Mouse (Mus musculus): ENCODE results near the gene Cpe.

GRCm38 (mm10) chr8:64598206-64598605 lies 94.6 kb downstream of the Cpe start:
- TF ChIP-seq CTCF (IDR thresholded peaks at IDR 0.05; ENCODE audit: borderline replicate concordance, insufficient read depth, low read length) (no peak), POLR2A (IDR thresholded peaks at IDR 0.05; ENCODE audit: low read depth, low read length) (no peak)
